Mouse (Mus musculus) forebrain, postnatal 0 days (tissue): ENCODE measurements around the gene Sema3b. TPM values are rescaled to one million over a fixed set of nuclear protein-coding genes. Genes with fewer than 3 reads are reported as not detected.
"Not testable (repeated sequence)": the region's sequence is repeated elsewhere in the genome, so short reads cannot be mapped to it uniquely, and the experiment has no call there.

Source experiments
- ATAC-seq: fragments of 200-750 bp; cut with Nextera tagmentation; 2 replicates; pipeline ENCODE4 v1.8.0; 2017; ENCODE audit warnings: mild to moderate bottlenecking, moderate library complexity
- DNase-seq: peaks from one replicate; pipeline ENCODE4 v3.0.0-alpha.2; 2015
- H3K27ac ChIP-seq: fragments of 300-500 bp; sonication (generic); 2 replicates; pipeline ENCODE4 v1.5.1; 2014; ENCODE audit warnings: low read depth, mild to moderate bottlenecking, antibody characterized with exemption, low read length, moderate library complexity, mixed read lengths
- H3K27me3 ChIP-seq: fragments of 300-500 bp; sonication (generic); 2 replicates; pipeline ENCODE4 v1.6.1; 2014; ENCODE audit warnings: mild to moderate bottlenecking, low read length, mixed read lengths; ENCODE audit not compliant: insufficient read depth
- H3K36me3 ChIP-seq: fragments of 300-500 bp; sonication (generic); 2 replicates; pipeline ENCODE4 v1.6.1; 2014; ENCODE audit warnings: mild to moderate bottlenecking, moderate library complexity; ENCODE audit not compliant: insufficient read depth
- H3K4me1 ChIP-seq: fragments of 300-500 bp; sonication (generic); 2 replicates; pipeline ENCODE4 v1.6.1; 2014; ENCODE audit warnings: antibody characterized with exemption; ENCODE audit not compliant: insufficient read depth
- H3K4me2 ChIP-seq: fragments of 300-500 bp; sonication (generic); 2 replicates; pipeline ENCODE4 v1.6.1; 2014; ENCODE audit warnings: low read depth, mild to moderate bottlenecking, moderate library complexity
- H3K4me3 ChIP-seq: fragments of 300-500 bp; sonication (generic); 2 replicates; pipeline ENCODE4 v1.5.1; 2014; ENCODE audit warnings: low read depth, low read length, mixed read lengths
- H3K9ac ChIP-seq: fragments of 300-500 bp; sonication (generic); 2 replicates; pipeline ENCODE4 v1.6.1; 2014; ENCODE audit warnings: mild to moderate bottlenecking
- H3K9me3 ChIP-seq: fragments of 300-500 bp; sonication (generic); 2 replicates; pipeline ENCODE4 v1.6.1; 2016; ENCODE audit warnings: low read length
- CTCF ChIP-seq: sonication (generic); IDR thresholded peaks from 2 replicates; pipeline ENCODE4 v1.5.1; 2016; ENCODE audit warnings: antibody characterized with exemption, control low read depth, low read depth
- WGBS: fragments of 180-500 bp; shearing (Covaris S2); extraction: QIAGEN DNeasy Blood & Tissue Kit; methylation state at CpG from one replicate; pipeline ENCODE4 v1.1.7; 2014; 5-methylcytosine and 5-hydroxymethylcytosine counted together
- polyA plus RNA-seq: library from polyadenylated mRNA; unstranded; fragments of >200 nt; fragmentation: Nextera tagmentation; extraction: Ambion mirVana; gene quantifications from 2 replicates; pipeline ENCODE4 v1.2.1, GENCODE M21; 2015
- total RNA-seq: library from RNA; depleted of rRNA; stranded (reverse); fragments of >200 nt; gene quantifications from 2 replicates; pipeline ENCODE4 v1.2.3, GENCODE M21; 2014

Gene Sema3b
- total and polyA plus RNA-seq, 2 experiments from 2014 or later = 4.4 to 6.5 TPM

GRCm38 (mm10) chr9:107568331-107569261 lies 40.4 kb downstream of the Sema3b start:
- Histone ChIP-seq H3K4me1 (peaks cover 32% of the 10 kb centered on the region), H3K9ac (peak overlapping the region; percentile 69), H3K36me3 (peaks cover 38% of the 10 kb centered on the region), H3K9me3 (no peaks in the 10 kb centered on the region), H3K4me2 (peak overlapping the region; percentile 76), H3K27me3 (no peaks in the 10 kb centered on the region), H3K4me3 (peak overlapping the region; percentile 63), H3K27ac (peak overlapping the region; percentile 89)
- no peak; the same call in 1 of the 2 replicates for TF ChIP-seq CTCF
- DNase-seq = peak; percentile 94
- under 1% methylated on average over 41 of the region's 41 CpGs for WGBS
- ATAC-seq = peak; percentile 93

- peak within 1 kb of the TSS; percentile 63 for H3K4me3 ChIP-seq
- TF ChIP-seq CTCF = no peak
- H3K9me3 ChIP-seq = no peaks in the 10 kb centered on the region
- peak within 1 kb of the TSS; percentile 89 for H3K27ac ChIP-seq
- ATAC-seq = no peak
- DNase-seq = no peak
- peak within 1 kb of the TSS; percentile 76 for H3K4me2 ChIP-seq
- H3K27me3 ChIP-seq = no peaks in the 10 kb centered on the region
- 9% methylated on average over 18 of the region's 18 CpGs for WGBS
- peaks cover 33% of the 10 kb centered on the region for H3K4me1 ChIP-seq
- peaks cover 31% of the 10 kb centered on the region for H3K36me3 ChIP-seq
- peak within 1 kb of the TSS; percentile 69 for H3K9ac ChIP-seq
These were observed 41.2 kb downstream of the Sema3b start, which contains the start of gene Hyal2 for GRCm38 (mm10) chr9:107567702-107568319. Gene Hyal2 (plus strand): TSS chr9:107567945.

- peaks cover 35% of the 10 kb centered on the region for H3K4me1 ChIP-seq
- H3K4me3 ChIP-seq = no peak overlapping the region
- H3K4me2 ChIP-seq = no peak overlapping the region
- no peaks in the 10 kb centered on the region for H3K9me3 ChIP-seq
- H3K9ac ChIP-seq = no peak overlapping the region
- H3K27ac ChIP-seq = no peak overlapping the region
- no peak for ATAC-seq
- no peaks in the 10 kb centered on the region for H3K27me3 ChIP-seq
- 77% methylated on average over 3 of the region's 3 CpGs for WGBS
- TF ChIP-seq CTCF = no peak
- no peak for DNase-seq
- peaks cover 25% of the 10 kb centered on the region for H3K36me3 ChIP-seq
These were observed 42.2 kb downstream of the Sema3b start for GRCm38 (mm10) chr9:107566855-107567254.

GRCm38 (mm10) chr9:107566041-107566709 lies 42.9 kb downstream of the Sema3b start:
- Histone ChIP-seq H3K4me2 (no peak overlapping the region), H3K36me3 (peaks cover 25% of the 10 kb centered on the region), H3K4me1 (peaks cover 35% of the 10 kb centered on the region), H3K27me3 (no peaks in the 10 kb centered on the region), H3K9me3 (no peaks in the 10 kb centered on the region), H3K27ac (no peak overlapping the region; the same call in 1 of the 2 replicates), H3K4me3 (no peak overlapping the region), H3K9ac (no peak overlapping the region)
- DNase-seq (peak; percentile 72), ATAC-seq (no peak)
- 58% methylated on average over 15 of the region's 15 CpGs for WGBS
- peak; percentile 87 for TF ChIP-seq CTCF

- DNase-seq, H3K27ac ChIP-seq, H3K9me3 ChIP-seq, H3K4me3 ChIP-seq, H3K27me3 ChIP-seq, ATAC-seq, H3K9ac ChIP-seq, H3K4me2 ChIP-seq: not testable (repeated sequence)
- Histone ChIP-seq H3K36me3 (peaks cover 29% of the 10 kb centered on the region), H3K4me1 (peaks cover 31% of the 10 kb centered on the region)
- peak; percentile 25; the same call in 1 of the 2 replicates for TF ChIP-seq CTCF
- 50% methylated on average over 5 of the region's 5 CpGs for WGBS
These were observed 43.5 kb downstream of the Sema3b start for GRCm38 (mm10) chr9:107565556-107565955.

- peak within 1 kb of the TSS; percentile 76 for H3K4me2 ChIP-seq
- ATAC-seq (peak; percentile 99), DNase-seq (peak; percentile 93)
- no peaks in the 10 kb centered on the region for H3K9me3 ChIP-seq
- peak within 1 kb of the TSS; percentile 81 for H3K9ac ChIP-seq
- no peaks in the 10 kb centered on the region for H3K27me3 ChIP-seq
- H3K36me3 ChIP-seq = peaks cover 52% of the 10 kb centered on the region
- peaks cover 19% of the 10 kb centered on the region for H3K4me1 ChIP-seq
- WGBS = 3% methylated on average over 43 of the region's 46 CpGs
- peak within 1 kb of the TSS; percentile 91 for H3K4me3 ChIP-seq
- H3K27ac ChIP-seq = peak within 1 kb of the TSS; percentile 72
- no peak; the same call in 1 of the 2 replicates for TF ChIP-seq CTCF
These were observed 45.9 kb downstream of the Sema3b start, which contains the start of gene Tusc2 for GRCm38 (mm10) chr9:107563029-107563581. Gene Tusc2 (plus strand): TSS chr9:107563255.
